Mouse (Mus musculus) midbrain, embryonic 13.5 days (tissue): ENCODE data around the gene Srrm1. TPM values are rescaled to one million over a fixed set of nuclear protein-coding genes. Genes with fewer than 3 reads are reported as not detected.
A peak's percentile ranks its signal among the peaks of the same experiment; 100 is the strongest.
"Not testable (repeated sequence)": the region's sequence is repeated elsewhere in the genome, so short reads cannot be mapped to it uniquely, and the experiment has no call there.

Source experiments
- ATAC-seq: fragments of 200-750 bp; cut with Nextera tagmentation; 2 replicates; pipeline ENCODE4 v1.8.0; 2017; ENCODE audit warnings: mild to moderate bottlenecking, moderate TSS enrichment, moderate library complexity
- H3K27ac ChIP-seq: fragments of 300-500 bp; sonication (generic); 2 replicates; pipeline ENCODE4 v1.5.1; 2015; ENCODE audit warnings: inconsistent platforms, mild to moderate bottlenecking, moderate library complexity
- H3K27me3 ChIP-seq: fragments of 300-500 bp; sonication (generic); 2 replicates; pipeline ENCODE4 v1.6.1; 2015; ENCODE audit warnings: mild to moderate bottlenecking, inconsistent platforms
- H3K36me3 ChIP-seq: fragments of 300-500 bp; sonication (generic); 2 replicates; pipeline ENCODE4 v1.6.1; 2015; ENCODE audit warnings: mild to moderate bottlenecking, inconsistent platforms
- H3K4me1 ChIP-seq: fragments of 300-500 bp; sonication (generic); replicated peaks from 2 replicates; pipeline ENCODE4 v1.6.1; 2015; ENCODE audit warnings: inconsistent platforms
- H3K4me2 ChIP-seq: fragments of 300-500 bp; sonication (generic); replicated peaks from 2 replicates; pipeline ENCODE4 v1.6.1; 2015; ENCODE audit warnings: moderate library complexity, mild to moderate bottlenecking, inconsistent platforms
- H3K4me3 ChIP-seq: fragments of 300-500 bp; sonication (generic); replicated peaks from 2 replicates; pipeline ENCODE4 v1.5.1; 2015; ENCODE audit warnings: mild to moderate bottlenecking, inconsistent platforms
- H3K9ac ChIP-seq: fragments of 300-500 bp; sonication (generic); replicated peaks from 2 replicates; pipeline ENCODE4 v1.6.1; 2015; ENCODE audit warnings: mild to moderate bottlenecking, inconsistent platforms
- H3K9me3 ChIP-seq: fragments of 300-500 bp; sonication (generic); 2 replicates; pipeline ENCODE4 v1.6.1; 2016; ENCODE audit warnings: mild to moderate bottlenecking, inconsistent platforms
- WGBS: fragments of 180-500 bp; shearing (Covaris S2); methylation state at CpG from one replicate; pipeline ENCODE4 v1.1.7; 2015; 5-methylcytosine and 5-hydroxymethylcytosine counted together
- polyA plus RNA-seq: library from polyadenylated mRNA; unstranded; fragments of >200 nt; fragmentation: Nextera tagmentation; extraction: Ambion mirVana; gene quantifications from 2 replicates; pipeline ENCODE4 v1.2.1, GENCODE M21; 2015

The Srrm1 gene
- polyA plus RNA-seq, 1 experiment from 2014 or later: 211 TPM

DNA sequence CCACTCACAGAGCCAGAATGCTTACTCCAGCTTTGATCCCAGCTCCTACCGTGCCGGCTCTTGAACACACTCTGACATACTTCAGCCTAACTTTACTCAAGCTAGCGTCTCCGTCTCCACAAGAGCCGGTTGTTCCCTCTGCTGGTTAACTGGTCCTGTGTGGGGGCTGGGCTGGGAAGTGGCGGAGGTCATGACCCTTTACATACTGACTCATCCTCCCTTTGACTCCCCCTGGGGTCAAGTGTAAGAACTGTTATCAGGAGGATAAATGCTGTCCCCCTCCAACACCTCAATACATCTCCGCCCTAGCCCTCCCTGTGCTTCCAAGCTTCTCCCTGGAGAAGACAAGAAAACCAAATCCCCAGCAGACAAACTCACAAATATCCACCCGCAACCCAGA lies 28.2 kb upstream of the Srrm1 start:
- Histone ChIP-seq H3K9me3 (no peaks in the 10 kb centered on the region), H3K9ac (no peak overlapping the region), H3K4me2 (no peak overlapping the region), H3K27ac (no peak overlapping the region), H3K27me3 (peaks cover 7% of the 10 kb centered on the region; the same call in 1 of the 2 replicates), H3K36me3 (no peaks in the 10 kb centered on the region), H3K4me1 (0 out of 2 replicates have a peak, but pooled peaks cover 3% of the 10 kb centered on the region), H3K4me3 (no peak overlapping the region)
- WGBS: 56% methylated on average over 8 of the region's 8 CpGs
- no peak for ATAC-seq

DNA sequence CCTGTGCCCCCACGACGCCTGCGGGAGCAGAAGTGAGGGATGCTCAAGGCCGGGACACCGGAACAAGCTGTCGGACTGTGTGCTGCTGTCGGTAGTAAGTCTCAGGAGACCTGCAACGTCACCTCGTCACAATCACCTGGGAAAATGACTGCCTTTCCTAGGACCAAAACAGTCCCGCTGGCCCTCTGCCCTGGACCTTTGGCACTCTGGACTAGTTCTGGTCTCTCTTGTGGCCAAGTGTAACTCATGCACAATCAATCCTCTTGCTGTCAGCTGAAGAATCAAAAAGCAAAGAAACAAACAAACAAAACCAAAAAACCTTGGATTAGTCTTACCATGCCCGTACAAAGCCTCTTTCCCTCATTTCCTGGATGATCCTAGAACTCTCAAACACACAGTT lies 24.1 kb upstream of the Srrm1 start:
- H3K27ac ChIP-seq: no peak overlapping the region
- no peak overlapping the region for H3K4me2 ChIP-seq
- H3K4me3 ChIP-seq: no peak overlapping the region
- WGBS: 84% methylated on average over 11 of the region's 11 CpGs
- H3K27me3 ChIP-seq: no peaks in the 10 kb centered on the region
- no peaks in the 10 kb centered on the region for H3K4me1 ChIP-seq
- no peaks in the 10 kb centered on the region for H3K36me3 ChIP-seq
- no peak for ATAC-seq
- H3K9ac ChIP-seq: no peak overlapping the region
- H3K9me3 ChIP-seq: 0 out of 2 replicates have a peak, but pooled peaks cover 7% of the 10 kb centered on the region

DNA sequence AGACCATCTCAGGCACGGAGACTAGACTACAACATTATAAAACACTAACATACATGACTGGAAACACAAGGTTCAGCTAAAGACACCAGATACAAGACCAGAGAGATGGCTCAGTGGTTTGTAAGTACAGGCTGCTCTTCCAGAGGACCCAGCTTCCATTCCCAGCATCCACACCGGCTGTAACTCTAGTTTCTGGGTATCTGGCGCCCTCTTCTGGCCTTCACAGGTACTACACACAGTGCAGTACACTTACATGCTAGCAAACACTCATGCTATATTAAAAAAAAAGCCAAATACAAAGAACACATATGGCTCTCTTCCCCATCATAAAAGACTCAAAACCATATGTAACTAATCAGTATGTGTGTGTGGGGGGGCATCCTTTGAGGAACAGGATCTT lies 22.3 kb upstream of the Srrm1 start:
- Histone ChIP-seq H3K27me3 (no peaks in the 10 kb centered on the region), H3K4me3 (no peak overlapping the region), H3K9me3 (0 out of 2 replicates have a peak, but pooled peaks cover 7% of the 10 kb centered on the region), H3K4me2 (no peak overlapping the region), H3K9ac (no peak overlapping the region), H3K36me3 (no peaks in the 10 kb centered on the region), H3K4me1 (no peaks in the 10 kb centered on the region), H3K27ac (no peak overlapping the region)
- ATAC-seq: no peak
- WGBS: 63% methylated on average over 3 of the region's 3 CpGs

DNA sequence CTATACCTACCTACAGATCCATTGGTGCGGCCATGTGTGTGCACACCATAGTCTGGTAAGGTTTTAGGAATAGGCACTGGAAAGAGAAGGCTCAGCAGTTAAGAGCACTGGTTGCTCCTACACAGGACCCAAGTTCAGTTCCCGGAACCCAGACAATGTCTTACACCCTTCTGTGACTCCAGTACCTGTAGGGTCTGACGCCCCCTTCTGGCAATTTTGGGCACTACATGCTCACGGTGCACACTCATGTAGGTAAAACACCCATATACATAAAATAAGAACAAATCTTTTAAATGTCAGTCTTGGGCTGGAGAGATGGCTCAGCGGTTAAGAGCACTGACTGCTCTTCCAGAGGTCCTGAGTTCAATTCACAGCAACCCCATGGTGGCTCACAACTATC lies 20.2 kb upstream of the Srrm1 start:
- Histone ChIP-seq H3K36me3 (no peaks in the 10 kb centered on the region), H3K4me3 (no peak overlapping the region), H3K9me3 (0 out of 2 replicates have a peak, but pooled peaks cover 7% of the 10 kb centered on the region), H3K27ac (no peak overlapping the region), H3K27me3 (no peaks in the 10 kb centered on the region), H3K4me1 (no peaks in the 10 kb centered on the region), H3K9ac (no peak overlapping the region), H3K4me2 (no peak overlapping the region)
- no peak for ATAC-seq
- 81% methylated on average over 5 of the region's 5 CpGs for WGBS

DNA sequence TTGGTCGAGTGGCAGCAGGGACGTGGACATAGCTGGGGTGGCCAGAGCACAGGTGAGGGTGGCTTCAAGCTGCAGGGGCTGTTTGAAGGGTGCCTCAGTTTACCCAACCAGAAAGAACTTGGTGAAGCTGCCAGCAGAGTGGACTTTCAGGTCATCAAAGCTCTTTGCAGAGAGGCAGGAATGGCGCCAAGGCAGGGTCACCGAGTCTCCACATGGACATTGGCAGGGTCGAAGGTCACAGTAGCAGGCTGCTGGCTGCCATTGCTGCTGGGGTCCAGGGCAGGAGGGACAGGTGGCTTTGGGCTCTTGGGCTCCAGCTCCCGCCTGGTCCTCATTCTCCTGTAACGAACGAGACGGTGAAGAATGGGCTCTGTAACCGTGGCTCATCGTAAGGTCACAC lies 17.3 kb upstream of the Srrm1 start:
- no peak overlapping the region for H3K27ac ChIP-seq
- no peak for ATAC-seq
- H3K4me2 ChIP-seq: no peak overlapping the region
- no peaks in the 10 kb centered on the region for H3K4me1 ChIP-seq
- WGBS: 82% methylated on average over 11 of the region's 11 CpGs
- H3K9ac ChIP-seq: no peak overlapping the region
- no peaks in the 10 kb centered on the region for H3K27me3 ChIP-seq
- no peak overlapping the region for H3K4me3 ChIP-seq
- H3K9me3 ChIP-seq: 0 out of 2 replicates have a peak, but pooled peaks cover 4% of the 10 kb centered on the region
- H3K36me3 ChIP-seq: no peaks in the 10 kb centered on the region

DNA sequence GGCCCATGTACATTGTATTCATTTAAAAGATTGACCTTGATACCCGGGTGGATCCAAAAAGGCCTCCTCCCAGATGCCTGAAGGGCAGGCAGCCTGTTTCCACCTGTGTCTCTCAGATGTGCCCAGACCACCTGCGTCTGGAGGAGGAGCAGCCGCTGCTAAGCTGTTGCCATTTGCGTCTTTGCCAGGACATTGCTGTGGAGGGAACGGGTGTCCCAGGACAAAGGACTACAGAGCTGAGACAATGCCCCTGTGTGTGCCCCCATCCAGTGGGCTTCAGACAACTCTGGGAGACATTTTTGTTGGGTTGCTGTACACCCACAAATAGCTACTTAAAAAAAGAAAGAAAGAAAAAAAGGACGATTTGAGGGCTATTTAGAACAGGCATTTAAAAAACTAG lies 9.7 kb upstream of the Srrm1 start:
- no peak overlapping the region for H3K4me2 ChIP-seq
- 27% methylated on average over 6 of the region's 6 CpGs for WGBS
- no peak overlapping the region for H3K9ac ChIP-seq
- no peaks in the 10 kb centered on the region for H3K27me3 ChIP-seq
- no peaks in the 10 kb centered on the region for H3K36me3 ChIP-seq
- no peak overlapping the region for H3K27ac ChIP-seq
- H3K9me3 ChIP-seq: no peaks in the 10 kb centered on the region
- H3K4me1 ChIP-seq: 0 out of 2 replicates have a peak, but pooled peaks cover 3% of the 10 kb centered on the region
- H3K4me3 ChIP-seq: no peak overlapping the region
- no peak for ATAC-seq

DNA sequence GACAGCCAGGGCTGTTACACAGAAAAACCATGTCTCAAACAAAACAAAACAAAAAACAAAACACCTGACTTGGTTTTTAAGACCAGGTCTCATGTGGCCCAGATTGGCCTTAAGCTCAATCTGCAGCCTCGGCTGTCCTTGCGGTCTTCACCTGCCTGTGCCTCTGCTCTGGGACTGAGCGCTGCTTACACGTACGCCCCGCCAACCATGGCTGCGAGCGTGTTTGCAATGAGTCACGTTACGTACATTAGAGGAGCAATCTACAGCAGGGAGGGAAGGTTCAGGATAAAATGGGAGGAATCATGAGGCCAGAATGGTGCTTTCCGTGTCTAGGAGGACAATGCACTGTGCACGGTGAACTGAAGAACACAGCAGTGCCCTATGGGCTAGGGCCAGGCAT lies 8.6 kb upstream of the Srrm1 start:
- no peak overlapping the region for H3K9ac ChIP-seq
- no peak overlapping the region for H3K4me3 ChIP-seq
- no peak for ATAC-seq
- no peaks in the 10 kb centered on the region for H3K27me3 ChIP-seq
- 91% methylated on average over 12 of the region's 12 CpGs for WGBS
- H3K4me2 ChIP-seq: no peak overlapping the region
- no peaks in the 10 kb centered on the region for H3K36me3 ChIP-seq
- H3K9me3 ChIP-seq: no peaks in the 10 kb centered on the region
- no peak overlapping the region for H3K27ac ChIP-seq
- H3K4me1 ChIP-seq: 0 out of 2 replicates have a peak, but pooled peaks cover 3% of the 10 kb centered on the region

DNA sequence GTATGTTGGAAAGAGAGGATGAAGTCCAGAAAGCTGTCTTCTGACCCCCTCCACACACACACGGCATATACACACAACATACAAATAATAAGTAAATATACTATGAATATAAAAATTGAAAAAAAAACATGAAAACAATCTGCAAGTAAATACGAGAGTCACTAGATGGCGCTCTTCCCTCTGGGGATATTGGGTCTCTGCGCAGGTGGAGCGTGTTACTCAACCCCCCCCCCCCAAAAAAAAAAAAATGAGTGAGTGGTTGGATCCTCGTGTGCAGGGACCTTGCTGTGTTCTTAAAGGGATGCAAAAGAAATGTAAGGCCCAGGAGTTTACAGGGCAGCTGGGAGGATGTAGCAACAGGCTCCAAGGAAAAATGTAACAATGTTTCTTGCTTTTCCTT lies 5.6 kb upstream of the Srrm1 start:
- no peaks in the 10 kb centered on the region for H3K9me3 ChIP-seq
- no peak overlapping the region for H3K4me3 ChIP-seq
- WGBS: 2% methylated on average over 6 of the region's 6 CpGs
- H3K36me3 ChIP-seq: no peaks in the 10 kb centered on the region
- H3K4me2 ChIP-seq: no peak overlapping the region
- no peak for ATAC-seq
- peaks cover 12% of the 10 kb centered on the region for H3K4me1 ChIP-seq
- H3K9ac ChIP-seq: no peak overlapping the region
- H3K27ac ChIP-seq: no peak overlapping the region
- no peaks in the 10 kb centered on the region for H3K27me3 ChIP-seq

DNA sequence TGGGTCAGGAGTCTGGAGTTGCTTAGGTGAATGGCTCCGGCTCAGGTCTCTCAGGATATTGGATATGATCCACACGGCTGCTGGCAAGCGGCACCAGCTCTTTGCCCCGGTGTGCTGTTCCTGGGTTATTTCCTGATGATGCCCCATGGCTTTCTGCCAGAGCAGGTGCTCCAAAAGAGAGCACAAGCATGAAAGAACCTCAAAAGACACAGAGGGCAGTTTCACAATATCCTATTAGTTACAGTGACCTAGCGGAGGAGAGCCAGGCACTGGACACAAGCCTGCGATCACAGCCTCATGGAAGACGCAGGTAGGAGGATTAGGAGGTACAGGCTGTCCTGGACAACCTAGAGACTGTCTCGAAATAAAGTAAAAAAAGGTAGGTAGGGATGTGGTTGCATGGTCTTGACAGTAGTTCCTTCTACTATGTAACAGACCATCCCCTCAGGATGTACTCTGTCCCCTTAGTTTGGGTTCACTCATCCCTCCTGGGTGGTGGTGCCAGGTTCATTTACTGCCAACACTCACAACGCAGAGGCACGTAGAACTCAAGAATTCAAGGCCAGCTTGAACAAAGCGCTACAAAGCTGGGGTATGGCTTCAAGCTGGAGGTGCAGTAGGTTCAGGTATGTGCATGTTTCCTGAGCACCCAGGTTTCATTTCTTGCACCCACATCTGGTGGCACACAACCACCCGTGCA lies 4.2 kb upstream of the Srrm1 start:
- 80% methylated on average over 12 of the region's 12 CpGs for WGBS
- ATAC-seq: no peak
- no peak overlapping the region for H3K9ac ChIP-seq
- no peaks in the 10 kb centered on the region for H3K36me3 ChIP-seq
- H3K4me3 ChIP-seq: no peak overlapping the region
- peaks cover 9% of the 10 kb centered on the region for H3K4me1 ChIP-seq
- no peaks in the 10 kb centered on the region for H3K27me3 ChIP-seq
- H3K9me3 ChIP-seq: no peaks in the 10 kb centered on the region
- H3K4me2 ChIP-seq: no peak overlapping the region
- no peak overlapping the region for H3K27ac ChIP-seq

DNA sequence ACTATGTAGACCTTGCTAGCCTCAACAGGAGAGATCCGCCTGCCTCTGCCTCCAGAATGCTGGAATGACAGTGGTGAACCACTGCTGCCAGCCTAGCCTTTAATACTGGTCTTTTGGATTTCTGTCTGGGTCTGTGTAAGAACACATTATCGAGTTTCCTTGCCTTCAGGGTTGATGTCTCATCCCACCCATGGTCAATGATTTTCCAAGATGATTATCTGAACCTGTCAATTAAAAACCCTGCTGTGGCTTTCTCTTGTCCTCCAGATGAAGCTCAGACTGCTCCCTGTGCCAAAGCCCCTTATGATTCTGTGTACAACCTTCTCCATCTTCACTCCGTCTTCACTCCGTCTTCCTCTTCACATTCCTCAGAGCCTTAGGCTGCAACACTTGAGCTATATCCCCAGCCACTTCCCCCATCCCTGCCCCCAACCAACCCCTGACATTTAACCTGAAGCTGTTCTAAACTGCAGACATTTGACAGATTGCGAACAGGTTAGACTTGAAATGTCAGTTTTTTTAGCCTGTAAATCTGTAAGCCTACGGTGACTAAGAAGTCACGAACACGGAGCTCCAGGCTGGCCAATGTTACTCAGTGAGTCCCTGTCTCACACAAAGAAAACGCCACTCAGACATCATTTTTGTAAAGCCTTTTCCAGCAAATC lies 2.9 kb upstream of the Srrm1 start:
- no peak overlapping the region for H3K4me2 ChIP-seq
- H3K9me3 ChIP-seq: no peaks in the 10 kb centered on the region
- no peak overlapping the region for H3K4me3 ChIP-seq
- no peak overlapping the region for H3K27ac ChIP-seq
- no peaks in the 10 kb centered on the region for H3K27me3 ChIP-seq
- no peak for ATAC-seq
- no peaks in the 10 kb centered on the region for H3K36me3 ChIP-seq
- H3K4me1 ChIP-seq: peaks cover 19% of the 10 kb centered on the region
- WGBS: 84% methylated on average over 9 of the region's 9 CpGs
- no peak overlapping the region for H3K9ac ChIP-seq

DNA sequence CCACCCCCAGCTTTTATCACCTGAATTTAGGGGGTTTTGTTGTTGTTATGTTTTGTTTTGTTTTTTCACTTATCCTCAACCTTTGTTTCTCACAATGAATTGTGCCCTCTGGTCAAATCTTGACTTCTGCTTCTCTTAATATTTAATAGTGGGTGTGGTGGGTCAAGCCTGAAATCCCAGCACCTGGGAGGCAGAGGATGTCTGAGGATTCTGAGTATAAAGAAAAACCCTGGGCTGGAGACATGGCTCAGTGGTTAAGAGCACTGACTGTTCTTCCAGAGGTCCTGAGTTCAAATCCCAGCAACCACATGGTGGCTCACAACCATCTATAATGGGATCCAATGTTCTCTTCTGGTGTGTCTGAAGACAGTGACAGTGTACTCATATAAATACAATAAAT lies 1.6 kb upstream of the Srrm1 start:
- peaks cover 19% of the 10 kb centered on the region for H3K4me1 ChIP-seq

DNA sequence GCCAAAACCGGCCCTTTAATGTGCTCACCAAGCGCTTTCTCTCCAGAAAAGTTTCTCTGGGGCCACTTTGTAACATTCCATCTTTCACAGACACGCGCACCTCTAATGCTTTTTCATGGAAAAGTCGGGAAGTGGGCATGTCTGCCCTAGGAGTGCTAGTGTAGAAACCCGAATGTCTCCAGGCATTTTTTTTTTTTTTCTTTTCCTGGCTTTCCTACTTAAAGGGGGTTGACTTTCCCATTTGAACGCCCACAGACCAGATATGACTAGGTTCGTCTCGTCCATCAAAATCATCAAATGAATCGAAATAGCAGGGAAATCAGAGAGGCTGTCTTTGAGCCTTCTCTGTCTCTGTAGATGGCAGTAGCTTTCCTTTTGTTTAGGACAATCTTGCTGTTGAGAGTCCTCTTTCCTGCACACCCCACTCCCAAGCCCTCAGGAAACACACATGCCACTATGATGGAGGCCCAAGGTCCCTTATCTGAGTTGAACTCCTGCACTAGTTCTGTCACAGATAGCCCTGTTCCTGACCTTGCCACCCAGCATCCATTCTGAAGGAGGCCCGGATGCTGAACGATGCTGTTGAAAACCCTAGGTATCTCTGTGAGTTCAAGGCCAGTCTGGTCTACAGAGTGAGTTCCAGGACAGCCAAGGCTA lies 801 bp upstream of the Srrm1 start:
- 24% methylated on average over 12 of the region's 12 CpGs for WGBS
- H3K27ac ChIP-seq: peak overlapping the region; percentile 95
- ATAC-seq: no peak
- H3K9ac ChIP-seq: peak overlapping the region; percentile 64
- no peaks in the 10 kb centered on the region for H3K9me3 ChIP-seq
- H3K36me3 ChIP-seq: peaks cover 14% of the 10 kb centered on the region
- H3K4me3 ChIP-seq: peak overlapping the region; percentile 99
- peaks cover 19% of the 10 kb centered on the region for H3K4me1 ChIP-seq
- H3K4me2 ChIP-seq: peak overlapping the region; percentile 66
- H3K27me3 ChIP-seq: no peaks in the 10 kb centered on the region

More for the DNA sequence above, 1.6 kb upstream of the Srrm1 start:
- H3K4me2 ChIP-seq, H3K9me3 ChIP-seq, H3K36me3 ChIP-seq, ATAC-seq, H3K27me3 ChIP-seq, H3K4me3 ChIP-seq, H3K9ac ChIP-seq, H3K27ac ChIP-seq: not testable (repeated sequence)
